Mouse (Mus musculus) bone marrow, adult 2 months (tissue): ENCODE data around the gene Gm8947. TPM values are rescaled to one million over a fixed set of nuclear protein-coding genes. Genes with fewer than 3 reads are reported as not detected.

Experiments
- H3K27ac ChIP-seq: fragments of 200-500 bp; 2 replicates; pipeline ENCODE4 v1.5.1; 2012; ENCODE audit warnings: low read depth, mild to moderate bottlenecking, control low read depth, inconsistent platforms, low read length; ENCODE audit not compliant: control insufficient read depth, poor library complexity, insufficient read depth
- H3K4me1 ChIP-seq: fragments of 200-500 bp; 2 replicates; pipeline ENCODE4 v1.6.1; 2011; ENCODE audit warnings: low read length; ENCODE audit not compliant: control insufficient read depth, insufficient read depth
- H3K4me3 ChIP-seq: fragments of 200-500 bp; replicated peaks from 2 replicates; pipeline ENCODE3; 2011; ENCODE audit warnings: mild to moderate bottlenecking, low read depth, low read length, control low read depth; ENCODE audit not compliant: control insufficient read depth
- CTCF ChIP-seq: fragments of 200-500 bp; IDR thresholded peaks from 2 replicates; pipeline ENCODE4 v1.5.1; 2011; ENCODE audit warnings: low read length, control low read depth; ENCODE audit not compliant: control insufficient read depth, insufficient read depth
- POLR2A ChIP-seq: fragments of 200-500 bp; IDR thresholded peaks from 2 replicates; pipeline ENCODE4 v1.6.1; 2011; ENCODE audit warnings: low read depth, mild to moderate bottlenecking, control low read depth, low read length, borderline replicate concordance; ENCODE audit not compliant: control insufficient read depth
- WGBS: fragments of 180-500 bp; shearing (Covaris S2); methylation state at CpG from one replicate; pipeline ENCODE4 v1.1.7; 2018; 5-methylcytosine and 5-hydroxymethylcytosine counted together
- polyA plus RNA-seq: library from polyadenylated mRNA; stranded (reverse); fragments of >200 nt; gene quantifications from 2 replicates; pipeline ENCODE4 v1.2.4, GENCODE M21; 2011; ENCODE audit warnings: low replicate concordance; ENCODE audit not compliant: missing spikeins, insufficient read depth, insufficient read length

Gm8947 gene
- polyA plus RNA-seq, 1 experiment, result not detected

DNA sequence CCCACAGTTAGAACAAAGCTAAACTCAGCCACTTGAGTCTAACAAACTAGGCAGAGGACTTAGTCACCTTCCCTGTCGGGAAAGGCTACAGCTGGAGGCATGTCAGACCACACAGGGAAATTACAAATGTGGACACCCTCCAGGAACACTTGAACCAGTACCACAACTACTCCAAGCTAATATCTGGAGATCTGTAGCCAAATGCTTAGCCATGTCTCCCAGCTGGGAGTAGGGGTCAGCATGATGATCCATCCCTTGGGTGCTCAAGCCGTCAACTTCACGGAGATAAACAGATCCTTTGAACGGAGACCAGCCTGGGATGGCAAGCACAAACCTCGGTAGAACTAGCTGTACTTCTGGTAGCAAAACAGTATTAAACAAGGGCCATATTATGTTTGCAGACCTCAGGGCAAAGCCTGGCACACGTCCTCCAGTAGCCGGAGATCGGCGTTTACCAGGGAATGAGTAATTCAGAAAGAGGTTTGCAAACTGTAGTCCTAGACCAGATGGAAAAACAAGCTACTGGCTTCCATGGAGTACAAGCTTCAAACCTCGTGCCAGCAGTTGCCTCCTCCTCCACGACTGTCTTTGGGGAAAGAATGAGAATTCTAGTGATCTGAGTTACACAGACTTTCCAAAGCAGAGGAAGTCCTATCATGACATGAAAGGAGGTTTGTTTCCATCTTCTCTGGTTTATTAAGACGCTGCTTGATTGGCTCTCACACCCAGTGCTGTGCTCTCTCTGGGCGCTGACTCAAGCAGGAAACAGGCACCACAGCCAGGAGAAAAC lies 44.2 kb downstream of the Gm8947 start:
- Histone ChIP-seq H3K4me3 (no peak overlapping the region), H3K27ac (no peak overlapping the region), H3K4me1 (no peaks in the 10 kb centered on the region)
- TF ChIP-seq POLR2A, result no peak
- TF ChIP-seq CTCF, result no peak
- WGBS, result 57% methylated on average over 13 of the region's 13 CpGs

DNA sequence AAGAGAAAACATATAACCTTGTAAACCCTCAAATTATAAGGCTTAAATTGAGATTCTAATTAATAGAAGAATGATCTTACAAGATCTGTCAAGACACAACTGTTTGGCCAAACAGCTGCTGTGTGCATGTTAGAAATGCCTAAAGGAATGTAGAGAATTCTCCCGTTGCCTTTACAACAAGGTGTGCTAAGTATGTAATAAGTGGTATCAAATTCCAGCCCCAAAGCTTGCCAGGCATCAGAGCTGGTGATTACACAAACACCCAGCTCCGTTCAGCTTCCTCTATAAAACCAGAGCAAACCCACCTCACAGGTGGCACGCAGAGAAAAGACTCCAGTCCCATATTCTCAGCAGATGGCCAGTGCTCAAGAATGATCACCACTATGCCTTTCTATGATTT lies 45.6 kb downstream of the Gm8947 start:
- 65% methylated on average over 3 of the region's 3 CpGs for WGBS
- no peak for TF ChIP-seq POLR2A
- TF ChIP-seq CTCF, result no peak
- Histone ChIP-seq H3K27ac (no peak overlapping the region), H3K4me3 (no peak overlapping the region), H3K4me1 (no peaks in the 10 kb centered on the region)

DNA sequence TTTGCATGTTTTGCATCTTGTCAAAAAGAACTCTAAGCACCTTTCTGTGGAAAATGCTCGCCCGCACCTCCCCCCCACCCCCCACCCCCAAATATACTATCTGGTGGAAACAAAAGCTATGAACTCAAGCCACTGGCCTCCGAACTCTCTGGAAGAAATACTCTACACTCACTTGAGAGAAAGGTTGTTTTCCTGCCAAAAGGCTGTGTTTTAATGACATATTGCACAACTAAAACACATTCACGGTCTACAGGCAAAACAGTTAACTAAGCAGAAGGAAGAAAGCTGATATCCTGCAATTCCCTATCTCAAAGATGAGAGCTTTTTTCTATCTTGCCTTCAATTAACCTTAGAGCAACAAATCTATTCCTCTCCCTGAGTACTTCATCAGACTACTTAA lies 51.2 kb downstream of the Gm8947 start:
- Histone ChIP-seq H3K4me3 (no peak overlapping the region), H3K4me1 (no peaks in the 10 kb centered on the region), H3K27ac (no peak overlapping the region)
- TF ChIP-seq CTCF (no peak), POLR2A (no peak)
- 61% methylated on average over 4 of the region's 4 CpGs for WGBS

Other genes starting within 250 kb of the Gm8947 start
- 0.25 TPM in 1 of 2 replicates, not detected in the other for gene Hmcn1, start 198.9 kb upstream of the Gm8947 start, polyA plus RNA-seq
- gene Gm47985, start 9.8 kb upstream of the Gm8947 start, polyA plus RNA-seq, result not detected in 2 replicates
- not detected in 2 replicates for gene Gm47995, start 6.1 kb downstream of the Gm8947 start, polyA plus RNA-seq
- not detected in 2 replicates for gene 3110040M04Rik, start 11.7 kb downstream of the Gm8947 start, polyA plus RNA-seq
- not detected in 2 replicates for gene Gm47996, start 17.8 kb downstream of the Gm8947 start, polyA plus RNA-seq
- 45.0 and 69.0 TPM in 2 replicates for gene Ivns1abp, start 152.1 kb downstream of the Gm8947 start, polyA plus RNA-seq
- 9.1 and 11.1 TPM in 2 replicates for gene Swt1, start 236.1 kb downstream of the Gm8947 start, polyA plus RNA-seq
- 12.9 and 25.7 TPM in 2 replicates for gene Trmt1l, start 236.2 kb downstream of the Gm8947 start, polyA plus RNA-seq